Mouse (Mus musculus) left cerebral cortex, postnatal 10 days (tissue): ENCODE measurements at regions not wholly inside any gene's neighbourhood (a gene's known extent, or its start where the extent isn't known, plus 50 kb on each side); places are given as distances from the start of the nearest gene placed in this dataset. TPM values are rescaled to one million over a fixed set of nuclear protein-coding genes. Genes with fewer than 3 reads are reported as not detected.

Source experiments
- microRNA-seq: library from miRNA; unstranded; fragments of <30 nt; microRNA quantifications from one replicate; pipeline ENCODE4 v1.2.0, GENCODE M21; 2022

Small RNA genes lying in the stretch of these regions (microRNA-seq; reads per million reads assigned to microRNA genes)
- not detected for gene Mir466f-4
